Mouse (Mus musculus): ENCODE results near the gene Mme.

Mme gene

DNA sequence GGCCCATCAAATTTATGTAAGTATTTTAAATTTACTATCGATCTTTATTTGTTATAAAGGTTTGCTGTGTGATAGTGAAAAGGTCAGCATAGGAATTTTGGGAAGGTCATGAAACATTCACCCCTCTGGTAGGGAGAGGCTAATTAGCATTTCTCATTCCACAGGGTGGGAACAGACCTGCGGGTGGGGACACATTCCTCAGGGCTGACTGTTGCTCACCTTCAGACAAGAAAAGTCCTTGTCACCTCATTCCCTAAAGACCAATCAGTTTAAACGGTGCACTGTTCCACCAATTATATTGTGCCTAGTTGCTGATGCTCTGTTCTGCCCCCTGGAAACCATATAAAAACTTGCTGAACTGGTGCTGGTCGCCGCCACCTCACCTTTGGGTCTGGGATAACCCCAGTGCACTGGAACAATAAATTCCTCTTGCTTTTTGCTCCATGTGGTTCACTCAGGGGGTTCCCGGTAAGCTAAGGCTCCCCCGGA, at the start of gene Mme:
Gene Mme (plus strand): TSS at position 439 of the 489 bp plus-strand sequence.
- DNase-seq (ENCODE audit: extremely low read depth, low read depth, low spot score), result no peak

DNA sequence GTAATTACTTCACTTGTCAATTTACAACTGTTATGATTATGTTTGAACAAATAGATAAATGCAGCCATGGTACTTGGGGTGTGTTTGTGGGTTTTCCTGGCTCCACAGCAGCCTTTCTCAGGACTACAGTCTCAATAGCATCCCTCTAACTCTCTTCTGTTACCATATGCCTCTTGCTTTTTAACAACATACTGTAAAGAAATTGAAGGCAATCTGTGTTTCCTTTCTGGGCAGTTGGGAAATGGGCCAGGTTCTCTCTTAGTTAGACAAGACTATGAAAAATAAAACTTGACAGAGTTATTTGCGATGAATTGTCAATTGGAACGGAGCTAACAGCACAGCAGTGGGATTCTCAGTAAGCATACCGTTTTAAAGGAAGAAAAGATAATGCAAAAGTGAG, 44.8 kb upstream of the Mme start:
- no peak for DNase-seq (ENCODE audit: extremely low read depth, low read depth, low spot score)

DNA sequence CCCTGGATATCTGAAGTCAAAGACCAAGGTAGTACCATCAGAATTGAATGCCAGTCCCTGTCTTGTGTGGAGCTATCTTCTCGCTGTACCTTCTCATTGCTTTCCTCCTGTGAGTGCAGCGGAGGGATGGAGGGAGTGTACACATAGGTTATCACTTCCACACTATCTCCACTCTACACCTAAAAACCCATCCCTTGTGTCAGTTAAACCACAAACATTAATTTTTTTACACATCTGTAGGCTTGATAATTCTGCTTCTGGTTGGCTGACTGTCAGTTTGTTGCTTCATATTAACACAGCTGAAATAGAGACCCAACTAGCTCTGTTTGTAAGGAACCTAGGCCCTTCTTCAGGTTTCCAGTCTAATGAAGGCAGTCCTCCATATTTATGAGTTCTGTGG, 43.3 kb upstream of the Mme start:
- no peak for DNase-seq (ENCODE audit: extremely low read depth, low read depth, low spot score)

GRCm38 (mm10) chr3:63221867-63222591, 19.3 kb upstream of the Mme start:
- DNase-seq (ENCODE audit: extremely low read depth, low read depth, low spot score), result no peak

- no peak for DNase-seq (ENCODE audit: extremely low read depth, low read depth, low spot score)
These were observed 17.7 kb upstream of the Mme start for GRCm38 (mm10) chr3:63223676-63224075.

DNA sequence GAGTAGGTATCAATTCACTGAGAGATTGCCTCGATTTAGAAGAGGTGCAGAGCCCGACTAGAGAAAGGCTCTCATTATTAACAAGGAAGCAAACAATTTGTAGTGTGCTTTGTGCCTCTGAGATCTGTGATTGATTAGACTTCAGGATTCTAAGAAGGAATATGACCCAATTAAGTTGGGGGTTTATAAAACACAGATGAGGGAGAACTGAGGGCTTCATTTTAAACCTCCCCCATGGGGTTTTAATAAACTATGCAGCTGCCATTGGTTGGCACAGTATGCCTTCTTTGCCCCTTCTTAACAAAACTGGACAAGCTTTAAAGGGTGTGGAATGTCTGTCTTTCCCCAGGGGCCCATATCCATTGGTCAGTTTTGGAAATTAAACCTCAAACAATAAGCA, 5.4 kb upstream of the Mme start:
- no peak for DNase-seq (ENCODE audit: extremely low read depth, low read depth, low spot score)

DNA sequence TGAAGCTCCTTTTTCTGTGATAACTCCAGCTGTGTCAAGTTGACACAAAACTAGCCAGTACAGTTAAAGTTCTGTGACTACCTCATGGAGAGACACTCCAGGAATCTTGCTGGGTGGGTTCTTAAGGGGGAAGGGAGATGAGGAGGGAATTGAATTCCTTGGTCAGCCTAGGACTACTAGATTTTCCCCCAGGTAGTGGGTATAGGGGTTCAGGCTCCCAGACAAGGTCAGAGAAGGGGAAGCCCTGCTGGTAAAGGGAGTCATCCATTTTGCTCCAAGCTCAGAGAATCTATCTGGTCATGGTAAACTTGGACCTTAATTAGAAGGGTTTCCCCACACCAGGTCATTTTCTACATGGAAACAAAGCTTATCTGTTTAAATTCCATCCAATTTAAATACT, 2.4 kb downstream of the Mme start:
- no peak for DNase-seq (ENCODE audit: extremely low read depth, low read depth, low spot score)

- no peak for DNase-seq (ENCODE audit: extremely low read depth, low read depth, low spot score)
These were observed 30.8 kb downstream of the Mme start for GRCm38 (mm10) chr3:63272091-63272490.

- no peak for DNase-seq (ENCODE audit: extremely low read depth, low read depth, low spot score)
These were observed 53.0 kb downstream of the Mme start for GRCm38 (mm10) chr3:63294316-63294715.

DNA sequence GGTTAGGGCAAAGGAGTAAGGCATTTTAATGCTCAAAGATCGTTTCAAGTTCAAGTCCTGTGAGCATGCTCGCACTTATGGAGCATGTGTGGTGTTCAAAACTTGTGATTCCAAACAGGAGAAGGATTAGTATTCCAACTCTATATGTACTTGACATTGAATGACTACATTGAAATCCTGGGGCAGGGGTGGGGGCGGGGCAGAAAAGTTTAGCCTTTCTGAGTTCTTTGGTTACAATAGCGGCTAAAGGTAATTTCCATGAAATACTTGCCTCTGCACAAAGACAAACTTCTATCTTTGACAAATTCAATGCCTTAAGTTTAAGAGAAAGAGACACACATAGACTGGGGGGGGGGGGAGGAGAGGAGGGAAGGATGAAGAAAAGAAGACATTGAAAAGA, 53.5 kb downstream of the Mme start:
- DNase-seq (ENCODE audit: extremely low read depth, low read depth, low spot score), result no peak

DNA sequence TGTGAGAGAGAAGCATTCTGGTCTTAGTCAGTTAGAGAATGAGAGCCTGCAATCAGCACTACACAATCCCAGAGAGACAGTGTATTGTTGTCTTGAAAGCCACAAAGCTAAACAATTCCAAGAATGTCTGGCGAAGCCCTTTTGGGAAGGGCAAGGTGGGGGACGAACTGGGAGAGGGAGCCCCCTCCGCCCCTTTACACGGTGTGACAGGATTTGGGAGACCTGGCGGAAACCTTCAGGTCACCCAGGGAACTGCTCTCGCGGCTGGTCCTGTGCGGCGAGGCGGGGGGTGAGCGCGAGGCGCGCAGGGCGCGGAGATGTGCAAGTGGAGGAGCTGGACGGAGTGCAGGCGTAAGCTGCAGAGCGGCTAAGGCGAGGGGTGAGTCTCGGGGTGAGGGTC, 53.9 kb downstream of the Mme start:
- no peak for DNase-seq (ENCODE audit: extremely low read depth, low read depth, low spot score)

GRCm38 (mm10) chr3:63295657-63296231, 54.4 kb downstream of the Mme start:
- no peak for DNase-seq (ENCODE audit: extremely low read depth, low read depth, low spot score)

GRCm38 (mm10) chr3:63296411-63296810, 55.1 kb downstream of the Mme start:
- no peak for DNase-seq (ENCODE audit: extremely low read depth, low read depth, low spot score)

DNA sequence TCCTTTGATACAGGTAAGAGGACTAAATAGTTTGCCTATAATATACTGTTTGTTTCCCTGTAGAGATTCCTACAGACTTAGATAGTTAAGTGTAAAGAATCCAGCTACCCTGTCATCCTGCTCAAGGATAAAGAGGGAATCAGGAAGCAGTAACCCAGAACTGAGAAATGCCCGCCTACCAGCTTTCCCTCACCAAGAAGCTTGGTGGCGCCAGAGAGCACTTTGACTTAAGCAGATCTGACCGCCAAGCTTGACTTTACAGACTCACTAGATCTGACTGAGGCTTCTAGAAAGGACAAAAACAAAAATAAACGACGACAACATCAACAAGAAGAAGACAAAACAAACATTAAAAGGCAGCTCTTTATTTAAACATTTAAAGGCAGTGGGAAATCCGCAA, 56.5 kb downstream of the Mme start:
- DNase-seq (ENCODE audit: extremely low read depth, low read depth, low spot score), result no peak

DNA sequence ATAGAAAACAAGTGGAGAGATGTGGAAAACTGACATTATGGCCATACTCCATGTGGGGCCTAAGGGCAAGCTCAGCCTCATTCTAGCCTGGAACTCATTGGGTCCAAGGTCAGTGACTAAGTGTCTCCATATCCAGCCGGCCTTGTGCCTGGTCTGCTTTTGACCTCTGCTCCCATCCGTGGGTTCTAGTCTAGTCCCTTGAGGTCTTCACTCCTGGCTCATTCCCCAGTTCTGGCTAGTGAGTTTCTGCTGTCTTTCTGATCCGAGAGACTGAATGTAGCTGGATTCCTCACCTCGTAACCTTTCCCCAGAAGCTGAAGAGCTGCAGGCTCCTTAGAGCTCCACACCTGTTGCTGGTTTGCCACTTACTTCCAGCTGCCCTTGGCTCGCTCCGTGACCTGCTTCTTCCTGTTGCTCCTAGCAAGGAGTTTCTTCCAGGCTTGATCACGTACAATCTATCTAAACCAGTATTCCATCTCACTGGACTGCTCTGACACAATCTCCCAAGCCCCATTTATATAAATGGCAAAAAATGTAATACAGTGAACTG, 73.9 kb downstream of the Mme start:
- DNase-seq (ENCODE audit: extremely low read depth, low read depth, low spot score), result no peak

DNA sequence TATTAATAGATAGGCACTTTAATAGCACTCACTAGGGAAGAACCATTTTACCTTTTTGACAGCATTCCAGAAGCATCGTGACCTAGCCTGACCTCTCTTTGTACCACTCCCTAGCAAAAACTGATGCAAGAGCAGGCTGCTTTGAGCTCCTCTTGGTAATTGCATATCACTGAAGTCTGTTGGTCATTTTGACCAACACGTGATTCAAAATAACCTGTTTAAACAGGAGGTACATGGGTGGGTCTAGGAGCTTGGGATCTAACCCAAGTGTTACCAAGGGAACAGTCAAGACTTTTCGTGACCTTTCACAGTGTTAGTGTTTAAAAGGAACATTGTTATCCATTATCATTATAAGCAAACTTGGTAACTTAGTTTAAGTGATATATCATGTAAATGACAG, 76.2 kb downstream of the Mme start:
- DNase-seq (ENCODE audit: extremely low read depth, low read depth, low spot score), result no peak

DNA sequence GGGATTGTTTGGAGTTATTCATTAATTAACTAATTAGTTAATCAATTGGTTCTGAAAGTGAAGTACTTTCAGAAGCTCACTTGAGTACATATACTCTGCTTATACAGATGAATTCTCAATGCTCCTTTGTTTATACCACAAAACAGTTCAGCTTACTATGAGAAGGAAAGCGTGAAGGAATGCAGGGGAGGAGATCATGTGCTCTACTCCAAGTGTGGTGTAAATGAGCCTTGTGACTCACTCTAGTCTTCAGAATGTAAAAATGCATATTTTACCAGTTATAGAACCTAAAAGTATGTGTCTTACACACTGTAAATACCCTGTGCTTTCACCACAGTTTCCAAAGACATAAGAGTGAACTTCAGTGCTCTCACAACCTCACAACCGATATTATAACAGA, 84.3 kb downstream of the Mme start:
- no peak for DNase-seq (ENCODE audit: extremely low read depth, low read depth, low spot score)

DNA sequence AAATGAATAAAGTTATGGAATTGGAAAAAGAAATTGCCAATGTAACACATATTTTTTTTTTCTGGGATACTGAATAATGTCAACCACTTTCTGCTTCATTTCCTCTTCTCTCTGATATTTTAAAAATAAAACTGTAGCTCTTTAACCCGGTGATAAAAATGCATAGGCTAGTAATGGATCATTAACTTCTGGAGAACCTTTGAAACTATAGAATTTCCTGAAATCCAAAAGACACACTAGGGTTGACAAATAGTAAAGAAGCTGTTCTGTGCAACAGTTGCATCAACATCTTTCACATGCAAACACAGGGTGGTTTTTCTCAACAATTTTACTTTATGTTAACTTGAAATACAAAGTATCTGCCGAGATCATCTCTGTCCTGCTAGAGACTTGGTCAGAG, 98.8 kb downstream of the Mme start:
- no peak for DNase-seq (ENCODE audit: extremely low read depth, low read depth, low spot score)

DNA sequence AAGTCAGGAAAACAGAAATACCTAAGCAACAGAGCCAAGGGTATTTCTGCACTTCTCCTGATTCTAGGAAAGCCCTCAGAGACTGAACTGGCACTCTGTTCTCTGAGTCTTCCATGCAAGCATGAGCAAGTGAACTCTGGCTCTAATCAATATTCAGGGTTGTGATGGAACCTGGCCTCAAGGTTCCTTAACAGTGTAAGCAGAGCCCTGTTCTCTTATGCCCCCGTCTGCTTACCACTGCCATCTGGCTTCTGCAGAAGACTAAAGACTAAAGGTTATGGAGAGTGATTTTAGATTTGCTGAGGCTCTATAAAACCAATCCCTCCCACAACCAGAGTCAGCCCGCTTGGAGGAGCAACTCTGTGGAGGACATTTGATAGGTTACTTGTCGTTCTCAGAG, 99.2 kb downstream of the Mme start:
- DNase-seq (ENCODE audit: extremely low read depth, low read depth, low spot score), result no peak

DNA sequence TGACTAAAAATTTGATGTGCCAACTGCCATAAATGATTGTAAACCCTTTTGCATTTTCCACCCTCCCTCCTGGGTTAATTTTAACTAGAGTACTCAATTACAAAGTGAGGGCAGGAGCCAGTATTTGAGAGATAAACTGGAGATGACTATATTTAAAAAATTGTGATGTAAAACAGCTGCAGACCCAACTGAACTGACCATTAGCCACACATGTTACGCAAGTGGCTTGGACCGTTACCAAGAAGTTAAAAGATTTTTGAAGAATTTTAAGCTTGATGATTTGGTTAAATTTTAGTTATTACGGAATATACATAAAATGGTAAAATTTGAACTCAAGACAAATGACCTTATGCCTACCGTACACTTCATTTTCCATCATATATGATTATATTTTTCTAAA, 100.1 kb downstream of the Mme start:
- DNase-seq (ENCODE audit: extremely low read depth, low read depth, low spot score), result no peak

DNA sequence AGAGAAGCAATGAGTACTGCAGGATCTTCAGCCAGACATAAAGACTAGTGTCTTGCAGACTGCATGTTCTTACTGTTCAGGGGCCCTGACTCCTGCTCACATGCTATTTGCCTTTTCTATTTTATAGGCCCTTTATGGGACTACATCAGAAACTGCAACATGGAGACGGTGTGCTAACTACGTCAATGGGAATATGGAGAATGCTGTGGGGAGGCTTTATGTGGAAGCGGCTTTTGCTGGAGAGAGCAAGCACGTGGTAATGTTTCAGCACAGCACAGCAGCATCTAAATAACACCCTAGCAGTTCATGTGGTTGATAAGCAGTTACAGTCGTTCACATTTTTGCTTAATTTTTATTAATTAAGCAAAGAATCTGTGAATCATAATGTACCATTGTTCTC, 103.7 kb downstream of the Mme start:
- no peak for DNase-seq (ENCODE audit: extremely low read depth, low read depth, low spot score)

DNA sequence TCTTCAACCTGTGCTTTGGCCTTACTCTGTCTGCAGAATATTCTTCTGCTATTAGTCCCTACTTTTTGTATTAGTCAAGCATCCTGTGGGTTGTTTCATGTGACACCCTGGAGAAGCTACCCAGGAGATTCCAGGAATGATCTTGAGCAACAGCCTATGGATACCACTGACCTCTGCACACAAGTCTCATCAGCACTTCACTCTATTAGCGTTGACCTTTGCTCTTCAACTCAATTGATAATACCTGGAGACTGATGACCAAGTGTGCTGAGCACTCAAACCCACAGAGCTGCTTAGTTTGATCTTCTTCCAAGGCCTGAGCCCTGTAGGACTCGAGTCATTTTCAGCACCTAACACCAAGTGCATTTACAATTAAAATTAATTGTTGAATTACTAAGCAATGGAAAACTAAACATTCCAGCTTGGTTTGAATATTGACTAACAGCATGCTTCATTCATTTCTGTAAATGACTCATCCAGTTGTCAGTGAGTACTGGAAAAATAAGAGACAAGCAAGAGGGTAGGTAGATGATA, 107.6 kb downstream of the Mme start:
- DNase-seq (ENCODE audit: extremely low read depth, low read depth, low spot score), result no peak

Data from fat pad, adult 2 months (tissue).